Mouse (Mus musculus): Measurements from ENCODE around the gene Xirp1. TPM values are rescaled to one million over a fixed set of nuclear protein-coding genes. Genes with fewer than 3 reads are reported as not detected.

Xirp1 gene
- polyA plus RNA-seq, 1 experiment from 2014 or later = 0.07 TPM

DNA sequence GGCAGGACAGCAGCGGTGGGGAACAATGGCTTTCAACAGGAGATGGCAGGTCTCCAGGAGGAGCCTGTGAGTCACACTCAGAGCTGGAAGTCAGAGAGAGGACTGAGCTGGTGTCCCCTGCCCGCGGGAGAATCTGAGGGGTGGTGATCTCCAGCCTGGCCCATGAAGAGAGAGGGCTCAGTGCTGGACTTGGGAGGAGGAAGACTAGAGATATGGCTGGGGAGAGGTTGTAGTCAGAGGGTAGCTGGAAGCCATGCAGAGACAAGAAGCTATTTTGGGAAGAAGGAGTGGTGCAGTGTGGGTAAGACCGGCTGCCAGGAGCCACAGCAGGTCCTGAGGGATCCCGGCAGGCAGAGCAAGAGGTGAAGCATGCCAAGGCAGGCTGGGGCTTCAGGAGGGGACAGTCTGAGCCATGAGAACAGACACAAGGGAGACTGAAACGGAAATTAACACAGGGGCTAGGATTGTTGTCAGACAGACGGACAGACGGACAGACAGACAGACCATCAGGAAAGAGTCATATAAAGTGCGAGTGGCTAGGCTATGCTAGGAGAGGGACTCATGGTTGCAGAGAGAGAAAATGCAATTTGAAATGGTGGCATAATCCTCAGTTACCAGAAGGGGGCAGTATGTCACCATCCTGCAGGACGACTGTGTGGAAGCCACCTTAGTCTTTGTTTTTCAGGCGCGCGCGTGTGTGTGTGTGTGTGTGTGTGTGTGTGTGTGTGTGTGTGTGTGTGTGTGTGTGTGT is 4.2 kb upstream of the Xirp1 start:
- Histone ChIP-seq H3K9ac (replicated peaks; ENCODE audit: low read depth, low read length) (no peak overlapping the region), H3K4me3 (ENCODE audit: low read depth, low read length) (no peak overlapping the region), H3K27ac (ENCODE audit: low read length) (no peak overlapping the region), H3K4me1 (ENCODE audit: control insufficient read depth, insufficient read depth, low read length) (no peaks in the 10 kb centered on the region), H3K4me2 (replicated peaks; ENCODE audit: low read depth, low read length) (no peak overlapping the region), H3K27me3 (ENCODE audit: control insufficient read depth, insufficient read depth, low read length) (no peaks in the 10 kb centered on the region), H3K9me3 (ENCODE audit: control insufficient read depth, low read depth, low read length) (no peaks in the 10 kb centered on the region), H3K36me3 (ENCODE audit: control insufficient read depth, insufficient read depth, low read length) (no peaks in the 10 kb centered on the region)
- 32% methylated on average over 14 of the region's 14 CpGs for WGBS
- ATAC-seq (ENCODE audit: insufficient number of reproducible peaks, insufficient read depth, low FRiP score, low read depth) = no peak

- Histone ChIP-seq H3K4me1 (ENCODE audit: control insufficient read depth, insufficient read depth, low read length) (peaks cover 12% of the 10 kb centered on the region; the same call in 1 of the 2 replicates), H3K4me2 (replicated peaks; ENCODE audit: low read depth, low read length) (no peak overlapping the region), H3K27me3 (ENCODE audit: control insufficient read depth, insufficient read depth, low read length) (no peaks in the 10 kb centered on the region), H3K9ac (replicated peaks; ENCODE audit: low read depth, low read length) (no peak overlapping the region), H3K9me3 (ENCODE audit: control insufficient read depth, low read depth, low read length) (no peaks in the 10 kb centered on the region), H3K4me3 (ENCODE audit: low read depth, low read length) (no peak overlapping the region), H3K27ac (ENCODE audit: low read length) (no peak overlapping the region), H3K36me3 (ENCODE audit: control insufficient read depth, insufficient read depth, low read length) (no peaks in the 10 kb centered on the region)
- WGBS = 79% methylated on average over 5 of the region's 5 CpGs
- ATAC-seq (ENCODE audit: insufficient number of reproducible peaks, insufficient read depth, low FRiP score, low read depth) = no peak
These were observed 1.2 kb upstream of the Xirp1 start for GRCm38 (mm10) chr9:120024625-120025024.

- H3K4me3 ChIP-seq (ENCODE audit: low read depth, low read length) = no peak overlapping the region
- no peak for ATAC-seq (ENCODE audit: insufficient number of reproducible peaks, insufficient read depth, low FRiP score, low read depth)
- no peak overlapping the region for H3K9ac ChIP-seq (replicated peaks; ENCODE audit: low read depth, low read length)
- peaks cover 12% of the 10 kb centered on the region; the same call in 1 of the 2 replicates for H3K4me1 ChIP-seq (ENCODE audit: control insufficient read depth, insufficient read depth, low read length)
- no peaks in the 10 kb centered on the region for H3K36me3 ChIP-seq (ENCODE audit: control insufficient read depth, insufficient read depth, low read length)
- no peak overlapping the region for H3K4me2 ChIP-seq (replicated peaks; ENCODE audit: low read depth, low read length)
- 77% methylated on average over 10 of the region's 10 CpGs for WGBS
- no peaks in the 10 kb centered on the region for H3K27me3 ChIP-seq (ENCODE audit: control insufficient read depth, insufficient read depth, low read length)
- H3K9me3 ChIP-seq (ENCODE audit: control insufficient read depth, low read depth, low read length) = no peaks in the 10 kb centered on the region
- H3K27ac ChIP-seq (ENCODE audit: low read length) = no peak overlapping the region
These were observed 773 bp upstream of the Xirp1 start for GRCm38 (mm10) chr9:120024171-120024570.

DNA sequence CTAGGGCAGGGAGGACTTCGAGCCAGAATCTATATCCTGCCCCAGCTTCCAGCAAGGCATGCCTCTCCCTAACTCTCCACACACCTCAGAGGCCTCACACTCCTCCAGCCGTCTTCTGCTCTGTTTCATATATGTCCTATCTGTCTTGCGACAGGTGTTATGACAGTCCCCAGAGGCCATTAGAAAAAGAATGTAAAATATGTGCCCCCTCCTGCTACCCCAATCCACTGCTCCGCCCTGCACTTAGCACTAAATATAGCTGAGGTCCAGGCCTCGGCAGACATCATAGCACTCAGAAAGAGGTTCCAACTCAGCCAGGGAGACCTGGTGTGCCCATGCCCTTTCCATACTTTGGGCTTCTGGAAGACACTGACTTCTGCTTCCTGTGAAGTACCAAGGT is 2.2 kb downstream of the Xirp1 start:
- peaks cover 12% of the 10 kb centered on the region; the same call in 1 of the 2 replicates for H3K4me1 ChIP-seq (ENCODE audit: control insufficient read depth, insufficient read depth, low read length)
- 34% methylated on average over 5 of the region's 5 CpGs for WGBS
- H3K9ac ChIP-seq (replicated peaks; ENCODE audit: low read depth, low read length) = no peak overlapping the region
- H3K27ac ChIP-seq (ENCODE audit: low read length) = no peak overlapping the region
- H3K27me3 ChIP-seq (ENCODE audit: control insufficient read depth, insufficient read depth, low read length) = no peaks in the 10 kb centered on the region
- ATAC-seq (ENCODE audit: insufficient number of reproducible peaks, insufficient read depth, low FRiP score, low read depth) = no peak
- H3K9me3 ChIP-seq (ENCODE audit: control insufficient read depth, low read depth, low read length) = no peaks in the 10 kb centered on the region
- H3K4me3 ChIP-seq (ENCODE audit: low read depth, low read length) = no peak overlapping the region
- H3K4me2 ChIP-seq (replicated peaks; ENCODE audit: low read depth, low read length) = no peak overlapping the region
- H3K36me3 ChIP-seq (ENCODE audit: control insufficient read depth, insufficient read depth, low read length) = no peaks in the 10 kb centered on the region

- Histone ChIP-seq H3K27ac (ENCODE audit: low read length) (no peak overlapping the region), H3K4me2 (replicated peaks; ENCODE audit: low read depth, low read length) (no peak overlapping the region), H3K4me1 (ENCODE audit: control insufficient read depth, insufficient read depth, low read length) (peaks cover 12% of the 10 kb centered on the region; the same call in 1 of the 2 replicates), H3K36me3 (ENCODE audit: control insufficient read depth, insufficient read depth, low read length) (no peaks in the 10 kb centered on the region), H3K4me3 (ENCODE audit: low read depth, low read length) (no peak overlapping the region), H3K27me3 (ENCODE audit: control insufficient read depth, insufficient read depth, low read length) (no peaks in the 10 kb centered on the region), H3K9me3 (ENCODE audit: control insufficient read depth, low read depth, low read length) (no peaks in the 10 kb centered on the region), H3K9ac (replicated peaks; ENCODE audit: low read depth, low read length) (no peak overlapping the region)
- WGBS = 32% methylated on average over 7 of the region's 7 CpGs
- no peak for ATAC-seq (ENCODE audit: insufficient number of reproducible peaks, insufficient read depth, low FRiP score, low read depth)
These were observed 3.0 kb downstream of the Xirp1 start for GRCm38 (mm10) chr9:120020285-120020890.

- no peaks in the 10 kb centered on the region for H3K36me3 ChIP-seq (ENCODE audit: control insufficient read depth, insufficient read depth, low read length)
- no peak overlapping the region for H3K4me3 ChIP-seq (ENCODE audit: low read depth, low read length)
- 54% methylated on average over 10 of the region's 10 CpGs for WGBS
- H3K9me3 ChIP-seq (ENCODE audit: control insufficient read depth, low read depth, low read length) = no peaks in the 10 kb centered on the region
- H3K4me1 ChIP-seq (ENCODE audit: control insufficient read depth, insufficient read depth, low read length) = peaks cover 12% of the 10 kb centered on the region; the same call in 1 of the 2 replicates
- H3K4me2 ChIP-seq (replicated peaks; ENCODE audit: low read depth, low read length) = no peak overlapping the region
- no peaks in the 10 kb centered on the region for H3K27me3 ChIP-seq (ENCODE audit: control insufficient read depth, insufficient read depth, low read length)
- no peak overlapping the region for H3K27ac ChIP-seq (ENCODE audit: low read length)
- ATAC-seq (ENCODE audit: insufficient number of reproducible peaks, insufficient read depth, low FRiP score, low read depth) = no peak
- no peak overlapping the region for H3K9ac ChIP-seq (replicated peaks; ENCODE audit: low read depth, low read length)
These were observed 6.4 kb downstream of the Xirp1 start for GRCm38 (mm10) chr9:120016956-120017355.

GRCm38 (mm10) chr9:120014828-120015227 is 8.6 kb downstream of the Xirp1 start:
- Histone ChIP-seq H3K27ac (ENCODE audit: low read length) (no peak overlapping the region), H3K36me3 (ENCODE audit: control insufficient read depth, insufficient read depth, low read length) (no peaks in the 10 kb centered on the region), H3K9ac (replicated peaks; ENCODE audit: low read depth, low read length) (no peak overlapping the region), H3K4me3 (ENCODE audit: low read depth, low read length) (no peak overlapping the region), H3K27me3 (ENCODE audit: control insufficient read depth, insufficient read depth, low read length) (no peaks in the 10 kb centered on the region), H3K4me2 (replicated peaks; ENCODE audit: low read depth, low read length) (no peak overlapping the region), H3K4me1 (ENCODE audit: control insufficient read depth, insufficient read depth, low read length) (peaks cover 8% of the 10 kb centered on the region; the same call in 1 of the 2 replicates), H3K9me3 (ENCODE audit: control insufficient read depth, low read depth, low read length) (no peaks in the 10 kb centered on the region)
- ATAC-seq (ENCODE audit: insufficient number of reproducible peaks, insufficient read depth, low FRiP score, low read depth) = no peak
- 58% methylated on average over 6 of the region's 6 CpGs for WGBS

DNA sequence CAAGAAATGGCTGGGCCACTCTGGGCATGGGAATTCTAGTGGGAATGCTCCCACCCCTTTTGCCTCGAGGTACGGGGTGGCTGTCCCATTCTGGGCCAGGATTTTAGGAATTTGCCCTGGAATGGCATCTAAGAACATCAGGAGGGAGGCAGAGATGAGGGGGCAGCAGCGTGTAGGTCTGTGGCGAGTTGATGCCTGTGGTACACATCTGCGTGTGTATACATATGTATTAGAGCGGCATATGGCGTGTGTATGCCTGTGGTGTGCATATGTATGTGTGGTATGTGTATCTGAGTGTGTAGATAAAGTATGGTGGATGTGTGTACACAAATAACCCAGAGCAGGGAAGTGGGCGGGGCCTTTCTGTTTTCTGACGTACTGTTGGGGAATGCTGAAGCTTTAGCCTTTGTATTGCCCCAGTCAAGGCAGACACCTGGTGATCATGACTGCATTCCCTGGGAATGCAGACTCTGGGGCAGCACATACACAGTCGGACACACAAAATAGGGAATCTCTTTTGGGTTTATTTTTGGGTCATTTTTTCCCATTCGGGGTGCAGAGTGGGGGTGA is 10.1 kb downstream of the Xirp1 start:
- H3K27ac ChIP-seq (ENCODE audit: low read length) = no peak overlapping the region
- H3K4me3 ChIP-seq (ENCODE audit: low read depth, low read length) = no peak overlapping the region
- peaks cover 8% of the 10 kb centered on the region; the same call in 1 of the 2 replicates for H3K4me1 ChIP-seq (ENCODE audit: control insufficient read depth, insufficient read depth, low read length)
- no peaks in the 10 kb centered on the region for H3K9me3 ChIP-seq (ENCODE audit: control insufficient read depth, low read depth, low read length)
- no peaks in the 10 kb centered on the region for H3K27me3 ChIP-seq (ENCODE audit: control insufficient read depth, insufficient read depth, low read length)
- 66% methylated on average over 11 of the region's 11 CpGs for WGBS
- H3K9ac ChIP-seq (replicated peaks; ENCODE audit: low read depth, low read length) = no peak overlapping the region
- H3K36me3 ChIP-seq (ENCODE audit: control insufficient read depth, insufficient read depth, low read length) = no peaks in the 10 kb centered on the region
- ATAC-seq (ENCODE audit: insufficient number of reproducible peaks, insufficient read depth, low FRiP score, low read depth) = no peak
- H3K4me2 ChIP-seq (replicated peaks; ENCODE audit: low read depth, low read length) = no peak overlapping the region
